Mouse (Mus musculus): Measurements from ENCODE around the gene Nol6. TPM values are rescaled to one million over a fixed set of nuclear protein-coding genes. Genes with fewer than 3 reads are reported as not detected.

Nol6 gene
- polyA plus RNA-seq, 1 experiment from 2014 or later = 32.9 TPM

GRCm38 (mm10) chr4:41149891-41150290, 25.6 kb upstream of the Nol6 start:
- H3K9ac ChIP-seq (ENCODE audit: low read depth, low read length) = no peak overlapping the region

GRCm38 (mm10) chr4:41142601-41143000, 18.3 kb upstream of the Nol6 start:
- Histone ChIP-seq H3K36me3 (ENCODE audit: control insufficient read depth, insufficient read depth, low read length) (peaks cover 29% of the 10 kb centered on the region; the same call in 1 of the 2 replicates), H3K4me1 (ENCODE audit: control insufficient read depth, insufficient read depth, low read length) (peaks cover 6% of the 10 kb centered on the region; the same call in 1 of the 2 replicates)
- 83% methylated on average over 2 of the region's 2 CpGs for WGBS

More at GRCm38 (mm10) chr4:41149891-41150290, 25.6 kb upstream of the Nol6 start:
- WGBS = 76% methylated on average over 3 of the region's 3 CpGs
- H3K4me1 ChIP-seq (ENCODE audit: control insufficient read depth, insufficient read depth, low read length) = no peaks in the 10 kb centered on the region
- no peak overlapping the region for H3K4me3 ChIP-seq (ENCODE audit: low read length)
- H3K4me2 ChIP-seq (replicated peaks; ENCODE audit: low read depth, low read length) = no peak overlapping the region
- no peak overlapping the region for H3K27ac ChIP-seq (ENCODE audit: low read depth, low read length)
- no peaks in the 10 kb centered on the region for H3K27me3 ChIP-seq (ENCODE audit: control insufficient read depth, insufficient read depth, low read length)
- ATAC-seq (ENCODE audit: low FRiP score, low TSS enrichment) = no peak
- no peaks in the 10 kb centered on the region for H3K36me3 ChIP-seq (ENCODE audit: control insufficient read depth, insufficient read depth, low read length)
- H3K9me3 ChIP-seq (ENCODE audit: control insufficient read depth, low read length) = no peaks in the 10 kb centered on the region

GRCm38 (mm10) chr4:41140174-41140875, 16.1 kb upstream of the Nol6 start:
- WGBS = 89% methylated on average over 6 of the region's 6 CpGs
- H3K36me3 ChIP-seq (ENCODE audit: control insufficient read depth, insufficient read depth, low read length) = peaks cover 29% of the 10 kb centered on the region; the same call in 1 of the 2 replicates

More at GRCm38 (mm10) chr4:41142601-41143000, 18.3 kb upstream of the Nol6 start:
- Histone ChIP-seq H3K27me3 (ENCODE audit: control insufficient read depth, insufficient read depth, low read length) (no peaks in the 10 kb centered on the region), H3K9me3 (ENCODE audit: control insufficient read depth, low read length) (no peaks in the 10 kb centered on the region), H3K4me3 (ENCODE audit: low read length) (no peak overlapping the region), H3K27ac (ENCODE audit: low read depth, low read length) (no peak overlapping the region), H3K4me2 (replicated peaks; ENCODE audit: low read depth, low read length) (no peak overlapping the region), H3K9ac (ENCODE audit: low read depth, low read length) (no peak overlapping the region)
- no peak for ATAC-seq (ENCODE audit: low FRiP score, low TSS enrichment)

GRCm38 (mm10) chr4:41136811-41137210, 12.6 kb upstream of the Nol6 start:
- WGBS = 0% methylated on average over 8 of the region's 8 CpGs
- no peak for ATAC-seq (ENCODE audit: low FRiP score, low TSS enrichment)
- peak overlapping the region; percentile 99 for H3K9ac ChIP-seq (ENCODE audit: low read depth, low read length)

More at GRCm38 (mm10) chr4:41140174-41140875, 16.1 kb upstream of the Nol6 start:
- Histone ChIP-seq H3K27me3 (ENCODE audit: control insufficient read depth, insufficient read depth, low read length) (no peaks in the 10 kb centered on the region), H3K9ac (ENCODE audit: low read depth, low read length) (no peak overlapping the region), H3K9me3 (ENCODE audit: control insufficient read depth, low read length) (no peaks in the 10 kb centered on the region), H3K4me2 (replicated peaks; ENCODE audit: low read depth, low read length) (no peak overlapping the region), H3K27ac (ENCODE audit: low read depth, low read length) (no peak overlapping the region), H3K4me3 (ENCODE audit: low read length) (no peak overlapping the region), H3K4me1 (ENCODE audit: control insufficient read depth, insufficient read depth, low read length) (peaks cover 6% of the 10 kb centered on the region; the same call in 1 of the 2 replicates)
- ATAC-seq (ENCODE audit: low FRiP score, low TSS enrichment) = no peak

GRCm38 (mm10) chr4:41136454-41136805, 12.2 kb upstream of the Nol6 start:
- peak overlapping the region; percentile 94 for H3K4me3 ChIP-seq (ENCODE audit: low read length)
- H3K27ac ChIP-seq (ENCODE audit: low read depth, low read length) = peak overlapping the region; percentile 99
- H3K36me3 ChIP-seq (ENCODE audit: control insufficient read depth, insufficient read depth, low read length) = peaks cover 15% of the 10 kb centered on the region; the same call in 1 of the 2 replicates
- H3K9me3 ChIP-seq (ENCODE audit: control insufficient read depth, low read length) = no peaks in the 10 kb centered on the region
- H3K9ac ChIP-seq (ENCODE audit: low read depth, low read length) = peak overlapping the region; percentile 99
- WGBS = 0% methylated on average over 4 of the region's 4 CpGs
- ATAC-seq (ENCODE audit: low FRiP score, low TSS enrichment) = peak; percentile 22
- H3K27me3 ChIP-seq (ENCODE audit: control insufficient read depth, insufficient read depth, low read length) = no peaks in the 10 kb centered on the region
- H3K4me2 ChIP-seq (replicated peaks; ENCODE audit: low read depth, low read length) = peak overlapping the region; percentile 53
- peaks cover 17% of the 10 kb centered on the region for H3K4me1 ChIP-seq (ENCODE audit: control insufficient read depth, insufficient read depth, low read length)

More at GRCm38 (mm10) chr4:41136811-41137210, 12.6 kb upstream of the Nol6 start:
- Histone ChIP-seq H3K4me1 (ENCODE audit: control insufficient read depth, insufficient read depth, low read length) (peaks cover 17% of the 10 kb centered on the region), H3K36me3 (ENCODE audit: control insufficient read depth, insufficient read depth, low read length) (peaks cover 17% of the 10 kb centered on the region; the same call in 1 of the 2 replicates), H3K4me3 (ENCODE audit: low read length) (peak overlapping the region; percentile 94), H3K9me3 (ENCODE audit: control insufficient read depth, low read length) (no peaks in the 10 kb centered on the region), H3K27ac (ENCODE audit: low read depth, low read length) (peak overlapping the region; percentile 99; the same call in 1 of the 2 replicates), H3K27me3 (ENCODE audit: control insufficient read depth, insufficient read depth, low read length) (no peaks in the 10 kb centered on the region), H3K4me2 (replicated peaks; ENCODE audit: low read depth, low read length) (peak overlapping the region; percentile 53)

- WGBS = under 1% methylated on average over 56 of the region's 65 CpGs
- peak within 1 kb of the TSS; percentile 99 for H3K9ac ChIP-seq (ENCODE audit: low read depth, low read length)
- peak within 1 kb of the TSS; percentile 94 for H3K4me3 ChIP-seq (ENCODE audit: low read length)
- ATAC-seq (ENCODE audit: low FRiP score, low TSS enrichment) = peak; percentile 87
- H3K4me2 ChIP-seq (replicated peaks; ENCODE audit: low read depth, low read length) = peak within 1 kb of the TSS; percentile 53
- peak within 1 kb of the TSS; percentile 99 for H3K27ac ChIP-seq (ENCODE audit: low read depth, low read length)
- H3K27me3 ChIP-seq (ENCODE audit: control insufficient read depth, insufficient read depth, low read length) = no peaks in the 10 kb centered on the region
- peaks cover 10% of the 10 kb centered on the region; the same call in 1 of the 2 replicates for H3K36me3 ChIP-seq (ENCODE audit: control insufficient read depth, insufficient read depth, low read length)
- H3K9me3 ChIP-seq (ENCODE audit: control insufficient read depth, low read length) = no peaks in the 10 kb centered on the region
- H3K4me1 ChIP-seq (ENCODE audit: control insufficient read depth, insufficient read depth, low read length) = peaks cover 17% of the 10 kb centered on the region
Measured at GRCm38 (mm10) chr4:41135711-41136453, 11.6 kb upstream of the Nol6 start, which contains the start of gene Ube2r2. Gene Ube2r2, plus strand, starts transcription at chr4:41135743.

GRCm38 (mm10) chr4:41134935-41135710, 10.9 kb upstream of the Nol6 start:
- peak; percentile 93 for ATAC-seq (ENCODE audit: low FRiP score, low TSS enrichment)
- H3K27me3 ChIP-seq (ENCODE audit: control insufficient read depth, insufficient read depth, low read length) = no peaks in the 10 kb centered on the region
- H3K9ac ChIP-seq (ENCODE audit: low read depth, low read length) = peak overlapping the region; percentile 99
- H3K36me3 ChIP-seq (ENCODE audit: control insufficient read depth, insufficient read depth, low read length) = peaks cover 6% of the 10 kb centered on the region; the same call in 1 of the 2 replicates
- peak overlapping the region; percentile 99 for H3K27ac ChIP-seq (ENCODE audit: low read depth, low read length)
- peak overlapping the region; percentile 53 for H3K4me2 ChIP-seq (replicated peaks; ENCODE audit: low read depth, low read length)
- no peaks in the 10 kb centered on the region for H3K9me3 ChIP-seq (ENCODE audit: control insufficient read depth, low read length)
- under 1% methylated on average over 27 of the region's 70 CpGs for WGBS
- peaks cover 17% of the 10 kb centered on the region for H3K4me1 ChIP-seq (ENCODE audit: control insufficient read depth, insufficient read depth, low read length)
- H3K4me3 ChIP-seq (ENCODE audit: low read length) = peak overlapping the region; percentile 94

GRCm38 (mm10) chr4:41133529-41134291, 9.5 kb upstream of the Nol6 start:
- WGBS = 67% methylated on average over 6 of the region's 6 CpGs
- no peak overlapping the region; the same call in 1 of the 2 replicates for H3K9ac ChIP-seq (ENCODE audit: low read depth, low read length)
- H3K9me3 ChIP-seq (ENCODE audit: control insufficient read depth, low read length) = no peaks in the 10 kb centered on the region
- H3K36me3 ChIP-seq (ENCODE audit: control insufficient read depth, insufficient read depth, low read length) = peaks cover 4% of the 10 kb centered on the region; the same call in 1 of the 2 replicates
- no peaks in the 10 kb centered on the region for H3K27me3 ChIP-seq (ENCODE audit: control insufficient read depth, insufficient read depth, low read length)
- no peak overlapping the region; the same call in 1 of the 2 replicates for H3K27ac ChIP-seq (ENCODE audit: low read depth, low read length)
- H3K4me3 ChIP-seq (ENCODE audit: low read length) = no peak overlapping the region
- no peak for ATAC-seq (ENCODE audit: low FRiP score, low TSS enrichment)
- H3K4me2 ChIP-seq (replicated peaks; ENCODE audit: low read depth, low read length) = no peak overlapping the region
- H3K4me1 ChIP-seq (ENCODE audit: control insufficient read depth, insufficient read depth, low read length) = peaks cover 17% of the 10 kb centered on the region
